Mouse (Mus musculus): ENCODE data around the gene a. TPM values are rescaled to one million over a fixed set of nuclear protein-coding genes. Genes with fewer than 3 reads are reported as not detected.

Gene a
- polyA plus RNA-seq, 1 experiment: not detected

- TF ChIP-seq CEBPB (IDR thresholded peaks at IDR 0.05; ENCODE audit: low read depth) (no peak), FOSL1 (IDR thresholded peaks at IDR 0.05; ENCODE audit: insufficient read depth, low read length, poor library complexity, severe bottlenecking) (no peak), USF1 (IDR thresholded peaks at IDR 0.05; ENCODE audit: low read depth) (no peak), MYOG (IDR thresholded peaks at IDR 0.05; ENCODE audit: control insufficient read depth, extremely low read depth, insufficient read length) (no peak), MYOD1 (IDR thresholded peaks at IDR 0.05; ENCODE audit: control insufficient read depth, insufficient read length, low read depth) (no peak), MAX (IDR thresholded peaks at IDR 0.05) (no peak), CTCF (IDR thresholded peaks at IDR 0.05; ENCODE audit: control insufficient read depth, insufficient read depth, insufficient read length) (no peak)
- peaks cover 100% of the 10 kb centered on the region for H3K79me2 ChIP-seq (ENCODE audit: control insufficient read depth, insufficient read depth)
- H3K27me3 ChIP-seq (ENCODE audit: control insufficient read depth, insufficient read depth, insufficient read length): no peaks in the 10 kb centered on the region
- H3ac ChIP-seq (ENCODE audit: control insufficient read depth, insufficient read length, low read depth): no peak overlapping the region
- peaks cover 89% of the 10 kb centered on the region for H3K79me3 ChIP-seq (ENCODE audit: low read depth)
- H3K36me3 ChIP-seq (ENCODE audit: control insufficient read depth, insufficient read depth): peaks cover 39% of the 10 kb centered on the region
- no peak overlapping the region for H3K4me3 ChIP-seq (ENCODE audit: insufficient read depth, poor library complexity, severe bottlenecking)
These were observed 34.9 kb downstream of the a start for GRCm38 (mm10) chr2:154826054-154826538.

GRCm38 (mm10) chr2:154827521-154827920 lies 36.3 kb downstream of the a start:
- H3K79me2 ChIP-seq (ENCODE audit: control insufficient read depth, insufficient read depth): peaks cover 100% of the 10 kb centered on the region
- no peaks in the 10 kb centered on the region for H3K27me3 ChIP-seq (ENCODE audit: control insufficient read depth, insufficient read depth, insufficient read length)
- H3K79me3 ChIP-seq (ENCODE audit: low read depth): peaks cover 89% of the 10 kb centered on the region
- no peak overlapping the region for H3K4me3 ChIP-seq (ENCODE audit: insufficient read depth, poor library complexity, severe bottlenecking)
- H3ac ChIP-seq (ENCODE audit: control insufficient read depth, insufficient read length, low read depth): no peak overlapping the region
- H3K36me3 ChIP-seq (ENCODE audit: control insufficient read depth, insufficient read depth): peaks cover 43% of the 10 kb centered on the region
- TF ChIP-seq CTCF (IDR thresholded peaks at IDR 0.05; ENCODE audit: control insufficient read depth, insufficient read depth, insufficient read length) (no peak), CEBPB (IDR thresholded peaks at IDR 0.05; ENCODE audit: low read depth) (no peak), MAX (IDR thresholded peaks at IDR 0.05) (no peak), MYOG (IDR thresholded peaks at IDR 0.05; ENCODE audit: control insufficient read depth, extremely low read depth, insufficient read length) (no peak), USF1 (IDR thresholded peaks at IDR 0.05; ENCODE audit: low read depth) (no peak), FOSL1 (IDR thresholded peaks at IDR 0.05; ENCODE audit: insufficient read depth, low read length, poor library complexity, severe bottlenecking) (no peak), MYOD1 (IDR thresholded peaks at IDR 0.05; ENCODE audit: control insufficient read depth, insufficient read length, low read depth) (no peak)

GRCm38 (mm10) chr2:154832471-154832870 lies 41.3 kb downstream of the a start:
- Histone ChIP-seq H3ac (ENCODE audit: control insufficient read depth, insufficient read length, low read depth) (no peak overlapping the region), H3K27me3 (ENCODE audit: control insufficient read depth, insufficient read depth, insufficient read length) (no peaks in the 10 kb centered on the region), H3K79me3 (ENCODE audit: low read depth) (peaks cover 95% of the 10 kb centered on the region), H3K36me3 (ENCODE audit: control insufficient read depth, insufficient read depth) (peaks cover 47% of the 10 kb centered on the region), H3K4me3 (ENCODE audit: insufficient read depth, poor library complexity, severe bottlenecking) (no peak overlapping the region), H3K79me2 (ENCODE audit: control insufficient read depth, insufficient read depth) (peaks cover 100% of the 10 kb centered on the region)
- TF ChIP-seq MAX (IDR thresholded peaks at IDR 0.05): no peak
- no peak for TF ChIP-seq CEBPB (IDR thresholded peaks at IDR 0.05; ENCODE audit: low read depth)
- no peak for TF ChIP-seq CTCF (IDR thresholded peaks at IDR 0.05; ENCODE audit: control insufficient read depth, insufficient read depth, insufficient read length)
- TF ChIP-seq USF1 (IDR thresholded peaks at IDR 0.05; ENCODE audit: low read depth): no peak
- TF ChIP-seq FOSL1 (IDR thresholded peaks at IDR 0.05; ENCODE audit: insufficient read depth, low read length, poor library complexity, severe bottlenecking): no peak
- TF ChIP-seq MYOD1 (IDR thresholded peaks at IDR 0.05; ENCODE audit: control insufficient read depth, insufficient read length, low read depth): no peak
- no peak for TF ChIP-seq MYOG (IDR thresholded peaks at IDR 0.05; ENCODE audit: control insufficient read depth, extremely low read depth, insufficient read length)

GRCm38 (mm10) chr2:154834149-154834865 lies 43.1 kb downstream of the a start:
- peaks cover 94% of the 10 kb centered on the region for H3K79me3 ChIP-seq (ENCODE audit: low read depth)
- H3K79me2 ChIP-seq (ENCODE audit: control insufficient read depth, insufficient read depth): peaks cover 100% of the 10 kb centered on the region
- no peak overlapping the region for H3ac ChIP-seq (ENCODE audit: control insufficient read depth, insufficient read length, low read depth)
- no peak overlapping the region for H3K4me3 ChIP-seq (ENCODE audit: insufficient read depth, poor library complexity, severe bottlenecking)
- no peaks in the 10 kb centered on the region for H3K27me3 ChIP-seq (ENCODE audit: control insufficient read depth, insufficient read depth, insufficient read length)
- H3K36me3 ChIP-seq (ENCODE audit: control insufficient read depth, insufficient read depth): peaks cover 42% of the 10 kb centered on the region
- TF ChIP-seq CTCF (IDR thresholded peaks at IDR 0.05; ENCODE audit: control insufficient read depth, insufficient read depth, insufficient read length) (no peak), CEBPB (IDR thresholded peaks at IDR 0.05; ENCODE audit: low read depth) (no peak), USF1 (IDR thresholded peaks at IDR 0.05; ENCODE audit: low read depth) (no peak), FOSL1 (IDR thresholded peaks at IDR 0.05; ENCODE audit: insufficient read depth, low read length, poor library complexity, severe bottlenecking) (no peak), MAX (IDR thresholded peaks at IDR 0.05) (no peak), MYOG (IDR thresholded peaks at IDR 0.05; ENCODE audit: control insufficient read depth, extremely low read depth, insufficient read length) (no peak), MYOD1 (IDR thresholded peaks at IDR 0.05; ENCODE audit: control insufficient read depth, insufficient read length, low read depth) (no peak)

GRCm38 (mm10) chr2:154836537-154836936 lies 45.3 kb downstream of the a start:
- Histone ChIP-seq H3K36me3 (ENCODE audit: control insufficient read depth, insufficient read depth) (peaks cover 22% of the 10 kb centered on the region), H3K27me3 (ENCODE audit: control insufficient read depth, insufficient read depth, insufficient read length) (no peaks in the 10 kb centered on the region), H3K79me3 (ENCODE audit: low read depth) (peaks cover 94% of the 10 kb centered on the region), H3K79me2 (ENCODE audit: control insufficient read depth, insufficient read depth) (peaks cover 100% of the 10 kb centered on the region), H3K4me3 (ENCODE audit: insufficient read depth, poor library complexity, severe bottlenecking) (no peak overlapping the region), H3ac (ENCODE audit: control insufficient read depth, insufficient read length, low read depth) (no peak overlapping the region)
- TF ChIP-seq MAX (IDR thresholded peaks at IDR 0.05) (no peak), MYOG (IDR thresholded peaks at IDR 0.05; ENCODE audit: control insufficient read depth, extremely low read depth, insufficient read length) (no peak), USF1 (IDR thresholded peaks at IDR 0.05; ENCODE audit: low read depth) (no peak)
